Mouse (Mus musculus): ENCODE results near the gene Elovl6. TPM values are rescaled to one million over a fixed set of nuclear protein-coding genes. Genes with fewer than 3 reads are reported as not detected.

Elovl6 gene
- polyA plus RNA-seq, 1 experiment from 2014 or later = 35.5 TPM

DNA sequence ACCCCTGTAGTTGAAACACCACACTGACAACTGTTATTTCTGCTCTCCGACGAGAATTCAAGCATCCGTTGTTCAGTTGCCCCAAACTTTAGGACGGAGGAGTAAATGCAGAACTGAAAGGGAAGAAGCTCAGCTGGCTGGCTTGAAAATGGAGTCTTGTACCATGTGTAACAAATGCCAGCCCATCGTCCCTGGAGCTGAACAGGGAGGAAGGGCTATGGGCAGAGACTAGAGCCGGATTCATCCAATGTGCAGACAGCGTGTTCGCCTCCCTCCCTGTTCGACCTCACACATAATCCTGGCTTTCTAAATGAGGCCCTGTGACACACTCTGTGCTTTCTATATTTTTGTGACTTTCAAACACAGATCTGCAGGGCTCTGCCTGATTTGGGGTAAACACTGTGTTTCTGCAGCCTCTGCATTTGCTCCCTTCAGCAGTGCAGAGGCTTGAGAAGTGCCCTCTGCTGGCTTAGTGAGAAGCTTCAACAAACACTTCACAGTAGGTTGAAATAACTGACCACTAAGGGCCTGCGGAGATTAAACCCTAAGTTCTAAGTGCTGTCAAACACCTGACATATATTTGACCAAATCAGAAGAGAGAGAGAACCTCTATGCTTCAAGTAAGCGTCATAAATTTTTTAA, 102.2 kb downstream of the Elovl6 start:
- peaks cover 20% of the 10 kb centered on the region; the same call in 1 of the 2 replicates for H3K36me3 ChIP-seq
- no peaks in the 10 kb centered on the region for H3K27me3 ChIP-seq
- H3K27ac ChIP-seq (replicated peaks) = no peak overlapping the region
- H3K9ac ChIP-seq (replicated peaks) = no peak overlapping the region
- no peak overlapping the region for H3K4me2 ChIP-seq (replicated peaks)
- H3K4me1 ChIP-seq = no peaks in the 10 kb centered on the region
- ATAC-seq (ENCODE audit: low FRiP score, low read depth) = peak; percentile 41; the same call in 1 of the 2 replicates
- 88% methylated on average over 11 of the region's 11 CpGs for WGBS
- H3K4me3 ChIP-seq = no peak overlapping the region
- H3K9me3 ChIP-seq = no peaks in the 10 kb centered on the region

DNA sequence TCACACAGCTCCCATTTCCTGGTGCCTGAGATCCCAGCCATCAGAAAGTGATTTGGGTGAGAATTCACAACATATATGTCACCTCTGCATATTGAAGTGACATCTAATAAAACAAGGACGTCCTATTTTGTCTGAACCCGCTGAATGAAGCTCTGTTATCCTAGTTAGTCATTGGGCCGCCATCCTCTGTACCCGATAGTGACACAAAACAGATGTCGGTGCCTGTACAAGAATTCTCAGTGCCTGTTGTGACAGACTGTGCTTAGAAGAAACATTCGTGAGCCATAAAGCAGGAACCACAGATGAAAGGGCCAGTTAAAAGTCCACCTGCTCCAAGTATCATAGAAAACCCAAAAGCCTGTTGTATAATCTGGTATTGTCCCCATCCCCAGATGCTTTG, 105.3 kb downstream of the Elovl6 start:
- Histone ChIP-seq H3K4me3 (no peak overlapping the region), H3K4me1 (peaks cover 14% of the 10 kb centered on the region), H3K9me3 (no peaks in the 10 kb centered on the region), H3K27me3 (no peaks in the 10 kb centered on the region; the same call in 1 of the 2 replicates), H3K4me2 (replicated peaks) (no peak overlapping the region), H3K27ac (replicated peaks) (no peak overlapping the region), H3K9ac (replicated peaks) (no peak overlapping the region), H3K36me3 (0 out of 2 replicates have a peak, but pooled peaks cover 6% of the 10 kb centered on the region)
- no peak for ATAC-seq (ENCODE audit: low FRiP score, low read depth)
- WGBS = 91% methylated on average over 6 of the region's 6 CpGs

DNA sequence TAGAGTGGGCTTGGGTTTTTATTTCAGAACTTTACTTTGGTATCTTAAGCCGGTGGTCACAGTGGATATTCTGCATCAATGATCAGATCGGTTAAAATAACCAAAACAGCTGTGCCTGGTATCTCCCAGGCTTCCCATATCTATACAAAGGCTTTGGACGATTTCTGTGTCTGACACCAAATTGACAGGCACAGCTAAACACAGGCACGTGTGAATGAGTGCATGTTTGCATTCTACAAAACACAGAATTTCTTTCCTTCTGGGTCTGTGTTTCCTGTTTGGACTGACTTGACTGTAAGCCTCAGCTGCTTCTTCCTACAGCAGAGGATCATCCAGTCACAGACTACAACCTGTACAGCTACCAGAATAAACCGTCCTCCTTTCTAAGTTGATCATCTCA, 107.5 kb downstream of the Elovl6 start:
- Histone ChIP-seq H3K9me3 (no peaks in the 10 kb centered on the region), H3K4me3 (no peak overlapping the region), H3K27ac (replicated peaks) (peak overlapping the region; percentile 46; the same call in 1 of the 2 replicates), H3K4me1 (peaks cover 17% of the 10 kb centered on the region), H3K4me2 (replicated peaks) (no peak overlapping the region), H3K9ac (replicated peaks) (no peak overlapping the region), H3K36me3 (no peaks in the 10 kb centered on the region), H3K27me3 (no peaks in the 10 kb centered on the region; the same call in 1 of the 2 replicates)
- no peak for ATAC-seq (ENCODE audit: low FRiP score, low read depth)
- WGBS = 80% methylated on average over 5 of the region's 5 CpGs

DNA sequence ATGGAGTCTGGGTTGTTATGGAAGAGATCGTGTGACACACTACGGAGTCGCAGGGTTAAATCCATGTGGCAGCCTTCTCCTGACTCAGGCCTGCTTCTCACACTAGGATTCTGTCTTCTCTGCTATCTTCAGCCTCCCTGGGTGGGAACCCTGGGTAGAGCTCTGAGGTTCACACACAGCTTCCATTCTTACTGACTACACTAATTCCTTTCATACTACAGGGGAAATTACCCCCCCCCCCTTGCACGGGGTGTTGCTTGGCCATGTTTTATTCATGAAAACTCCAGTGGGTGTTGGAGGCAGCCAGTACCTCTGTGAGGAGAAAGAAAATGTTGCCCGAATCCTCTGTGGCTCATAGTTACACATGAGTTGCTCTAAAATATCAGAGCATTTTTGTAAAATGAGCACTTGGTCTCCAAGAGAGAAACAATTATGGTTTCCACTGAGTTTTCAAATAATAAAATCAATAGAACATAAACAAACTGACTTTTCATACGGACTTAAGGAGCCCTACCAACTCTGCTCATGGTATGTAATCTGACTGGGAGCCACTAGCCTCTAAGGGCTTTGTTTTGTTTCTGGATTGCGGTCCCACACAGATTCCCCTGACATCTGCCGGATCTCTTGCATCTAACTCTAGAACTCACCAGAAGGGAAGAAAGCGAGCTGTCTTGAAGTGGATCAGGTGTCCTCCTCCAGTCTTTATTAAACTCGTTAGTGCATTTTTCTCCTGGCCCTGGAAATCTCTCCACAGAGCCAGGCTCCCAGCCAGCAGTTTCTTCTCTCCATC, 108.3 kb downstream of the Elovl6 start:
- Histone ChIP-seq H3K4me1 (peaks cover 17% of the 10 kb centered on the region), H3K4me3 (no peak overlapping the region), H3K27me3 (no peaks in the 10 kb centered on the region; the same call in 1 of the 2 replicates), H3K9ac (replicated peaks) (no peak overlapping the region), H3K4me2 (replicated peaks) (no peak overlapping the region), H3K27ac (replicated peaks) (peak overlapping the region; percentile 46; the same call in 1 of the 2 replicates), H3K9me3 (no peaks in the 10 kb centered on the region), H3K36me3 (no peaks in the 10 kb centered on the region)
- peak; percentile 89 for ATAC-seq (ENCODE audit: low FRiP score, low read depth)
- 60% methylated on average over 10 of the region's 10 CpGs for WGBS

DNA sequence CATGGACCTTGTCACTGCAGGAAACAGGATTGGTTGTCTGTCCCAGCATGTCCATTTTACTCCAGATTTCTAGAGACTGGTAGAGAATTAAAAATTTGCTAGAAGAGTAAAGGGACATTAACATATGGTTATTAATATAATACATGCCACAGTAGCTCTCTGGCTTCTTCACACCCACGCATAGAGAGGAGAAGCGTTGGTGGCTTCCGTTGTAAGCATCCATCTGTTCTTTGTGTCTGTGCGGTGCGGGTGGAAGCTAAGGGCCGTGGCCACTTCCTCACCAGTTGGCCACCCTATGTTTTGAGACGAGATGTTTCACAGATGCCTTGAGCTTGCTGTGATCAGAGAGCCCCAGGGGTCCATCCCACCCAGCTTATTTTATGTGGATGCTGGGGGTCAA, 109.5 kb downstream of the Elovl6 start:
- ATAC-seq (ENCODE audit: low FRiP score, low read depth) = no peak
- Histone ChIP-seq H3K27ac (replicated peaks) (no peak overlapping the region), H3K36me3 (no peaks in the 10 kb centered on the region), H3K9ac (replicated peaks) (no peak overlapping the region), H3K9me3 (no peaks in the 10 kb centered on the region), H3K4me2 (replicated peaks) (no peak overlapping the region), H3K4me1 (peaks cover 20% of the 10 kb centered on the region), H3K4me3 (no peak overlapping the region), H3K27me3 (no peaks in the 10 kb centered on the region; the same call in 1 of the 2 replicates)
- WGBS = 91% methylated on average over 7 of the region's 7 CpGs

DNA sequence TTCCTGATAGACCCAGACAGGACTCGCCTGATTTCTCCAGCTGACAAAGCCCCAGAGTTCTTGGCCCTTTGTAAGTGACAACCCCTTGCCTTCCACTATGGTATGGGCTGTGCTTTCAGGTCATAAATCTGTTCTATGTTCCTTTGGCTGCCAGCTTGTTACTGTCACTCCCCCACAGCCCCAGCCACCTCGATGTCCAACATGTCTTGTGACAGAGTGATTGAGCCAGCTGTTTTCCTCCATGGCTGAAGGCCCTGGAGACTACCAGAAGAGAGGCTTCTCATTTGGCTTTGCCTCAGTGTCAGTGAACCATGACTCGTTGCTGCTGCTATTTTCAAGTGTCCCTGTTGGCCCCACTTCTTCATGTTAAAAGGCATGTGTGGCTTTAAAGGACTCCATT, 113.3 kb downstream of the Elovl6 start:
- 71% methylated on average over 3 of the region's 3 CpGs for WGBS
- Histone ChIP-seq H3K9me3 (no peaks in the 10 kb centered on the region), H3K27me3 (no peaks in the 10 kb centered on the region; the same call in 1 of the 2 replicates), H3K9ac (replicated peaks) (no peak overlapping the region), H3K36me3 (no peaks in the 10 kb centered on the region), H3K4me1 (peaks cover 11% of the 10 kb centered on the region), H3K4me3 (no peak overlapping the region), H3K4me2 (replicated peaks) (no peak overlapping the region), H3K27ac (replicated peaks) (no peak overlapping the region)
- ATAC-seq (ENCODE audit: low FRiP score, low read depth) = no peak

DNA sequence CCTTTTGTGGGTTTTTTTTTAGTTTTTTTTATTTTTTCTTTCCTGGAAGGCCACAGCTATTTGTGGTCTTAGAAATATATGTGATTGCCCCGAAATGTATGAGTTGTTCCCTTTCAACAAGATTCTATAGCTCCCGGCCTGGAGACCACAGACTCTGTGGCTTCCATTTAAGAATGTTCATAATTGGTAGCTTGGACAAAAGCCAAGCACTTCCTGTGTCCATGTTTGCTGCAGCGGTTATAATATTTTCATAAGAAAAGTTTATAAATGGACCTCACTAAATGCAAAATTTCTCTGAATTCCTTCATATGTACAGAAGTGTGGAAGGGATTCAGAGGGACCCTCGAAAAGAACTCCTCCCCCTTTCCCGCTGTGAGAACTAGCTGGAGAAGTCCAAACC, 114.6 kb downstream of the Elovl6 start:
- Histone ChIP-seq H3K4me2 (replicated peaks) (no peak overlapping the region), H3K9me3 (no peaks in the 10 kb centered on the region), H3K27ac (replicated peaks) (no peak overlapping the region), H3K9ac (replicated peaks) (no peak overlapping the region), H3K27me3 (no peaks in the 10 kb centered on the region), H3K36me3 (no peaks in the 10 kb centered on the region), H3K4me1 (0 out of 2 replicates have a peak, but pooled peaks cover 6% of the 10 kb centered on the region), H3K4me3 (no peak overlapping the region)
- no peak for ATAC-seq (ENCODE audit: low FRiP score, low read depth)
- 83% methylated on average over 5 of the region's 5 CpGs for WGBS

DNA sequence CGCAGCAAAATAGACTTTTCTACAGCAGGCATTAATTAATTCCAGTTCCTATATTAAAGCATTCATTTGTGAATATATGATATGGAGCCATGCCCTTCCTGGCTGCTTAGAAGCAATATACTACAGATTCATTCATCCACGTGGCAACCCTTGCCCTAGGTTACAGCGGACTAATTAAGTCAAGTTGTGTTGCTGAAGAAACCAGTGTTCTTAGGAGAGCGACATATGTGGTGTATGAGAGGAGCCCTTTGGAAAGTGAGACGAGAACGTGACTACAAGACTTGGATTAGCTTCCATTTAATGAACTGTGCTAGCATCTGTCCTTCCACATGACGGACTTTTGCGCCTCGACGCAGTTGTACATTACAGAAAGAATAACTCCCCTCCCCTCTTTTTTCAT, 115.2 kb downstream of the Elovl6 start:
- Histone ChIP-seq H3K4me3 (no peak overlapping the region), H3K4me1 (0 out of 2 replicates have a peak, but pooled peaks cover 6% of the 10 kb centered on the region), H3K36me3 (no peaks in the 10 kb centered on the region), H3K9ac (replicated peaks) (no peak overlapping the region), H3K27me3 (no peaks in the 10 kb centered on the region), H3K9me3 (no peaks in the 10 kb centered on the region), H3K4me2 (replicated peaks) (no peak overlapping the region), H3K27ac (replicated peaks) (no peak overlapping the region)
- no peak for ATAC-seq (ENCODE audit: low FRiP score, low read depth)
- 83% methylated on average over 10 of the region's 10 CpGs for WGBS

DNA sequence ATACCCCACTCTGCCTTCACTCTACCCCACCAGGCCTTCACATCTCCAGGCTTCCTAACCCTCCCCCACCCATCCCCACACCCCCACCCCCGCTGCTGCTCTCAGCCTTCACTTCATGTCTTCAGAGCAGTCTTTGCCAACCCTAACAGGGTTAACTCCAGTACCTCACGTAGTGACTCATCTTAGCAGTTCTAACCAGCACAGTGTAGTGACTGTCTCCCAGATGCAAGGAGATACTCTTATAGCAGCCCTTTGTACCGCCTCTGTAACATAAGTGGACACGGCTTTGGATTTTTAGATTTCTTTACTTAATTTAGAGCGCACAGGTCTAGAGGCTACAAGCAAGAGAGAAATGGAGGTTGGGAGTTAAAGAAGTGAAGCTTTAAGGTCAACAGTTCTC, 116.4 kb downstream of the Elovl6 start:
- H3K36me3 ChIP-seq = no peaks in the 10 kb centered on the region
- ATAC-seq (ENCODE audit: low FRiP score, low read depth) = no peak
- no peaks in the 10 kb centered on the region for H3K9me3 ChIP-seq
- H3K4me3 ChIP-seq = no peak overlapping the region
- no peaks in the 10 kb centered on the region for H3K27me3 ChIP-seq
- no peak overlapping the region for H3K27ac ChIP-seq (replicated peaks)
- 0 out of 2 replicates have a peak, but pooled peaks cover 3% of the 10 kb centered on the region for H3K4me1 ChIP-seq
- WGBS = 76% methylated on average over 5 of the region's 5 CpGs
- no peak overlapping the region for H3K4me2 ChIP-seq (replicated peaks)
- no peak overlapping the region for H3K9ac ChIP-seq (replicated peaks)

DNA sequence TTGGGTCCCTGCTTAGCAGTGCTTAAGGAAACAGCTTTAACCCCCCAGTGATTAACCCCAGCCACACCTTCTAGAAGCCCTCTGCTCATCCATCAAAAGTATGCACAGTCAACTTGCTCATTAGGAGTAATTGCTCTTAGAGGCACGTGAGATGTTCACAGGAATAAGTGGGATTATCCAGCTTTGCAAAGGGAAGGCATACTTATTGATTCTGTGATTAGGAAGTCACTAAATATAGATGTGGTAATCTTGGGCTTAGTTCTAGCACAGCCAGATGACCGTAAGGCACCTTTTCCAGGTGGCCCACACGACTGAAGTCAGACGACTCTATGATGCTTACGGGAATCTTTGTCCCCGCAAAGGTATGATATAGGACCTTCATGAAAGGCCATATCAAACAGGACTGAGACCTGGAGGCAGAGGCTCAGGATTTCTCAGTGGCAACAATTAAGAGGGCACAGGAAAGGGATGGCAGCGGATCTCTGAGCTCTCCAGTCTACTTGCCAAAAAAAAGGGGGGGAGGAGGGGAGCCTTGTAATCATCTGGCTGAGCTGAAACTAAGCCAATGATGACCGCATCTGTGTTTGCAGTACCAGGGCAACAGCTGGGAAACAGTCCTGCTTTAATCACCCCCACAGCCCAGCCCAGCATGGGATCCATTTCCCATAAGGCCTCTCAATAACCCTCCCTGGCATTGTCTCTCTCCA, 117.6 kb downstream of the Elovl6 start:
- 63% methylated on average over 8 of the region's 8 CpGs for WGBS
- H3K27ac ChIP-seq (replicated peaks) = no peak overlapping the region
- H3K9me3 ChIP-seq = no peaks in the 10 kb centered on the region
- H3K27me3 ChIP-seq = no peaks in the 10 kb centered on the region
- no peak overlapping the region for H3K4me3 ChIP-seq
- H3K9ac ChIP-seq (replicated peaks) = no peak overlapping the region
- no peaks in the 10 kb centered on the region for H3K36me3 ChIP-seq
- H3K4me1 ChIP-seq = 0 out of 2 replicates have a peak, but pooled peaks cover 3% of the 10 kb centered on the region
- ATAC-seq (ENCODE audit: low FRiP score, low read depth) = no peak
- H3K4me2 ChIP-seq (replicated peaks) = no peak overlapping the region

DNA sequence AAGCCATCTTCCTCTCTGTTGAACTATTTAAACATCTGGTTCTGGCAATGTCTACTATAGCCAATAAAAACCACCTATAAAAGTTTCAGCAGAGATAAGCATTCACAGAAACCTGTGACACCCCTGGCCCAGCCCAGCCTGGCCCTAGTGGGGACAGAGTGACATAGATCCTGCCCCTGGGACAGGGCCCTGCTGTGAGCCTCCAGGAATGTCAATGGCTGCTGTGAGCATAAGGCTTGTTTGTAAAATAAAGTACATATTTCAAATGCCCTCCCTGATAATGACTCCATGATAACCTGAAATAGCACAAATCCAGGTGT, 118.1 kb downstream of the Elovl6 start:
- Histone ChIP-seq H3K4me1 (0 out of 2 replicates have a peak, but pooled peaks cover 3% of the 10 kb centered on the region), H3K4me3 (no peak overlapping the region), H3K27ac (replicated peaks) (no peak overlapping the region), H3K36me3 (no peaks in the 10 kb centered on the region), H3K27me3 (no peaks in the 10 kb centered on the region), H3K4me2 (replicated peaks) (no peak overlapping the region), H3K9me3 (no peaks in the 10 kb centered on the region), H3K9ac (replicated peaks) (no peak overlapping the region)
- ATAC-seq (ENCODE audit: low FRiP score, low read depth) = no peak

DNA sequence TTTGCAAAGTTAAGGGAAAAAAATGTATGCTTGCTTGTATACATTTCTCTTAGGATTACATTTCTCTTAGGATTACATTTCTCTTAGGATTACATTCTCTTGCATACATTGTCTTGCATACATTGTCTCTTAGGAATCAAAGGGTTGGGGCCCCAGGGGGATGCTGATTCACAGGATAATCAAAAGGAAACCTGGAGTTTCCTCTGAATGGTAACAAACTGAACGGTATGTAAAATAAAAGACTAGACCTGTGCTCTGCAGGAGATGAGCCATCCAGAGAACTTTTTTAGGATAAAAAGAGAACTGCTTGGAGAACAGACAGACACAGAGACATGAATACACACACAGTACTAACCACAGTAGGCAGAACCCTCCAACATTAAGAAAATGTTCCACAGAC, 118.8 kb downstream of the Elovl6 start:
- Histone ChIP-seq H3K27ac (replicated peaks) (no peak overlapping the region), H3K4me1 (no peaks in the 10 kb centered on the region), H3K4me3 (no peak overlapping the region), H3K36me3 (no peaks in the 10 kb centered on the region), H3K4me2 (replicated peaks) (no peak overlapping the region), H3K9me3 (no peaks in the 10 kb centered on the region), H3K27me3 (no peaks in the 10 kb centered on the region), H3K9ac (replicated peaks) (no peak overlapping the region)
- 13% methylated on average over 1 of the region's 1 CpGs for WGBS
- ATAC-seq (ENCODE audit: low FRiP score, low read depth) = no peak
